Mouse (Mus musculus): ENCODE results near the gene Mustn1. TPM values are rescaled to one million over a fixed set of nuclear protein-coding genes. Genes with fewer than 3 reads are reported as not detected.

Mustn1 gene
- total RNA-seq (2023): under 1 TPM; 0.44 to 0.83 TPM

GRCm38 (mm10) chr14:30878958-30879571 lies at the start of gene Mustn1:
Gene Mustn1, plus strand, starts transcription at chr14:30879200.

GRCm38 (mm10) chr14:30886204-30886603 lies 7.2 kb downstream of the Mustn1 start, which contains the start of gene Itih4:
Gene Itih4, plus strand, starts transcription at chr14:30886476.

GRCm38 (mm10) chr14:30923375-30924105 lies 44.5 kb downstream of the Mustn1 start, which contains the start of gene Itih3:
Gene Itih3, minus strand, starts transcription at chr14:30923760.

Other genes starting within 250 kb of the Mustn1 start
- 1 to 10 TPM; 9.0 to 10.0 TPM for gene Rft1, start 224.8 kb upstream of the Mustn1 start, total RNA-seq (2023)
- gene Sfmbt1, start 164.4 kb upstream of the Mustn1 start, total RNA-seq (2023): 10 to 100 TPM; 14.6 to 16.3 TPM
- 10 to 100 TPM; 14.8 to 18.4 TPM for gene Tmem110, start 53.6 kb upstream of the Mustn1 start, total RNA-seq (2023)
- gene Itih4, start 7.3 kb downstream of the Mustn1 start, total RNA-seq (2023): not detected
- gene Itih3, start 44.6 kb downstream of the Mustn1 start, total RNA-seq (2023): not detected
- gene Itih1, start 64.1 kb downstream of the Mustn1 start, total RNA-seq (2023): not detected
- 1 to 10 TPM; 4.5 to 4.7 TPM for gene Nek4, start 72.2 kb downstream of the Mustn1 start, total RNA-seq (2023)
- 10 to 100 TPM; 11.4 to 12.2 TPM for gene Glt8d1, start 122.2 kb downstream of the Mustn1 start, total RNA-seq (2023)
- gene Spcs1, start 122.5 kb downstream of the Mustn1 start, total RNA-seq (2023): 10 to 100 TPM; 70.6 to 86.4 TPM
- 10 to 100 TPM; 52.5 to 55.0 TPM for gene Pbrm1, start 139.9 kb downstream of the Mustn1 start, total RNA-seq (2023)
- gene Gnl3, start 140.0 kb downstream of the Mustn1 start, total RNA-seq (2023): 10 to 100 TPM; 43.5 to 46.3 TPM
- 10 to 100 TPM; 43.2 to 63.8 TPM for gene Smim4, start 249.8 kb downstream of the Mustn1 start, total RNA-seq (2023)

Measured in neutrophil, adult 83 days (primary cell).